Mouse (Mus musculus) gonadal fat pad, adult 2 months (tissue): ENCODE measurements around the gene Vmn1r54. TPM values are rescaled to one million over a fixed set of nuclear protein-coding genes. Genes with fewer than 3 reads are reported as not detected.
"Not testable (repeated sequence)": the region's sequence is repeated elsewhere in the genome, so short reads cannot be mapped to it uniquely, and the experiment has no call there.

Source experiments
- DNase-seq: peaks from one replicate; pipeline ENCODE4 v3.0.0-alpha.2; 2012; ENCODE audit warnings: low read depth
- polyA plus RNA-seq: library from polyadenylated mRNA; depleted of rRNA; stranded (reverse); fragments of >200 nt; gene quantifications from 2 replicates; pipeline ENCODE4 v1.2.3, GENCODE M21; 2012; rRNA removed

The Vmn1r54 gene
- polyA plus RNA-seq: not detected in 2 replicates

GRCm38 (mm10) chr6:90246000-90246399 is at the start of gene Vmn1r54:
Vmn1r54 (plus strand) TSS chr6:90246300.
- DNase-seq: no peak

GRCm38 (mm10) chr6:90202493-90202892 is 43.6 kb upstream of the Vmn1r54 start, which contains the start of gene V1ra8:
V1ra8 (plus strand) TSS chr6:90202793.
- not testable (repeated sequence) for DNase-seq

- DNase-seq: no peak
These were observed 21.8 kb upstream of the Vmn1r54 start, which contains the start of gene Vmn1r53 for GRCm38 (mm10) chr6:90224338-90224737. Vmn1r53 (minus strand) TSS chr6:90224438.

GRCm38 (mm10) chr6:90232114-90232513 is 14.0 kb upstream of the Vmn1r54 start:
- DNase-seq: not testable (repeated sequence)

GRCm38 (mm10) chr6:90232681-90233080 is 13.4 kb upstream of the Vmn1r54 start:
- DNase-seq: no peak

- DNase-seq: no peak
These were observed 2.1 kb upstream of the Vmn1r54 start for GRCm38 (mm10) chr6:90244019-90244418.

- no peak for DNase-seq
These were observed 42.2 kb downstream of the Vmn1r54 start for GRCm38 (mm10) chr6:90288265-90288664.

- no peak for DNase-seq
These were observed 54.8 kb downstream of the Vmn1r54 start, which contains the start of gene BC048671 for GRCm38 (mm10) chr6:90300919-90301318. BC048671 (plus strand) TSS chr6:90301219.

- no peak for DNase-seq
These were observed 60.3 kb downstream of the Vmn1r54 start for GRCm38 (mm10) chr6:90306315-90306975.

GRCm38 (mm10) chr6:90308839-90309778 is 63.0 kb downstream of the Vmn1r54 start:
- DNase-seq: no peak

GRCm38 (mm10) chr6:90315961-90316360 is 69.9 kb downstream of the Vmn1r54 start:
- DNase-seq: no peak

- no peak for DNase-seq
These were observed 71.6 kb downstream of the Vmn1r54 start for GRCm38 (mm10) chr6:90317510-90318258.

GRCm38 (mm10) chr6:90319019-90319418 is 72.9 kb downstream of the Vmn1r54 start:
- no peak for DNase-seq

- DNase-seq: peak; percentile 84
These were observed 73.5 kb downstream of the Vmn1r54 start for GRCm38 (mm10) chr6:90319475-90320191.

- DNase-seq: no peak
These were observed 74.3 kb downstream of the Vmn1r54 start for GRCm38 (mm10) chr6:90320429-90320828.

Other genes with a start within 250 kb of the Vmn1r54 start
- not detected in 2 replicates for gene Vmn1r47, start 230.2 kb upstream of the Vmn1r54 start, polyA plus RNA-seq
- gene Vmn1r48, start 209.5 kb upstream of the Vmn1r54 start, polyA plus RNA-seq: not detected in 2 replicates
- not detected in 2 replicates for gene Vmn1r49, start 167.8 kb upstream of the Vmn1r54 start, polyA plus RNA-seq
- not detected in 2 replicates for gene Vmn1r50, start 144.9 kb upstream of the Vmn1r54 start, polyA plus RNA-seq
- gene Vmn1r51, start 123.7 kb upstream of the Vmn1r54 start, polyA plus RNA-seq: not detected in 2 replicates
- gene Vmn1r52, start 71.5 kb upstream of the Vmn1r54 start, polyA plus RNA-seq: not detected in 2 replicates
- not detected in 2 replicates for gene V1ra8, start 43.5 kb upstream of the Vmn1r54 start, polyA plus RNA-seq
- 0.14 TPM in 1 of 2 replicates, not detected in the other for gene Vmn1r53, start 21.9 kb upstream of the Vmn1r54 start, polyA plus RNA-seq
- gene BC048671, start 54.9 kb downstream of the Vmn1r54 start, polyA plus RNA-seq: 0.92 and 1.3 TPM in 2 replicates
- 0.37 and 0.69 TPM in 2 replicates for gene Chst13, start 78.9 kb downstream of the Vmn1r54 start, polyA plus RNA-seq
- gene Uroc1, start 87.0 kb downstream of the Vmn1r54 start, polyA plus RNA-seq: 0.41 and 0.88 TPM in 2 replicates
- 15.2 and 19.9 TPM in 2 replicates for gene Zxdc, start 123.2 kb downstream of the Vmn1r54 start, polyA plus RNA-seq
- 1.1 and 2.6 TPM in 2 replicates for gene Cfap100, start 182.5 kb downstream of the Vmn1r54 start, polyA plus RNA-seq
- 78.7 and 86.9 TPM in 2 replicates for gene Klf15, start 216.3 kb downstream of the Vmn1r54 start, polyA plus RNA-seq
- gene Aldh1l1, start 240.1 kb downstream of the Vmn1r54 start, polyA plus RNA-seq: 38.4 and 47.0 TPM in 2 replicates